Mouse (Mus musculus): ENCODE data around the gene Vmn1r107. TPM values are rescaled to one million over a fixed set of nuclear protein-coding genes. Genes with fewer than 3 reads are reported as not detected.
"Not testable (repeated sequence)": the region's sequence is repeated elsewhere in the genome, so short reads cannot be mapped to it uniquely, and the experiment has no call there.

Gene Vmn1r107
- not detected for total RNA-seq (2021)
- long read RNA-seq, experiment 1: 0 reads
- long read RNA-seq, experiment 2: 0 reads

DNA sequence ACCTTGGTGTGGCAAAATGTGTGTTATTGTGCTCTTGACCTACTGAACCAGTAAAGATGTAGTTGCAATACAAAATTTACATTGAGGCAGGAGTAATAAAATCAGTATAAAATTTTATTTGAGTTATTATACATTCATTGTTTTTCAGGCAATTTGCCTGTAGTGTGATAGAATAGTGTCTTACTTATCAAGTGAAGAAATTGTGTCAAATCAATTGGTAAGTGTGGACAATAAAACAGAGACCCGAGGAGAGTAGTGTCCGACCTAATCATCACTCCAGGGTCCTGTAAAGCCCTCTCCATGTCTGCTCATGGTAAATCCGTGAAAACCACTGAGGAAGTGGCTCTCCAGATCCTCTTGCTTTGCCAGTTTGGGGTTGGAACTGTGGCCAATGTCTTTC lies at the start of gene Vmn1r107:
Gene Vmn1r107, plus strand, starts transcription at position 301 of the 400 bp plus-strand sequence.
- intact Hi-C loops (cut with DNase I; ENCODE audit: low total_unique reads): not testable (repeated sequence)

DNA sequence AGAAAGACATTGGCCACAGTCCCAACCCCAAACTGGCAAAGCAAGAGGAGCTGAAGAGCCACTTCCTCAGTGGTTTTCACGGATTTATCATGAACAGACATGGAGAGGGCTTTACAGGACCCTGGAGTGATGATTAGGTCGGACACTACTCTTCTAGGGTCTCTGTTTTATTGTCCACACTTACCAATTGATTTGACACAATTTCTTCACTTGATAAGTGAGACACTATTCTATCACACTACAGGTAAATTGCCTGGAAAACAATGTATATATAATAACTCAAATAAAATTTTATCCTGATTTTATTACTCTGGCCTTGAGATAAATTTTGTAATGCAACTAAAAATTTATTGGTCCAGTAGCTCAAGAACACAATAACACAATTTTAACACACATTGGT lies 34.4 kb downstream of the Vmn1r107 start, which contains the start of gene Vmn1r111:
Gene Vmn1r111, minus strand, starts transcription at position 101 of the 400 bp plus-strand sequence.
- intact Hi-C loops (cut with DNase I; ENCODE audit: low total_unique reads); DNase-seq: not testable (repeated sequence)

More for the DNA sequence above, at the start of gene Vmn1r107:
- not testable (repeated sequence) for DNase-seq

Other genes starting within 250 kb of the Vmn1r107 start
- not detected for gene Vmn1r101, start 226.3 kb upstream of the Vmn1r107 start, total RNA-seq (2021)
- not detected for gene Gm10670, start 194.0 kb upstream of the Vmn1r107 start, total RNA-seq (2021)
- not detected for gene Vmn1r103, start 158.4 kb upstream of the Vmn1r107 start, total RNA-seq (2021)
- gene Vmn1r104, start 135.1 kb upstream of the Vmn1r107 start, total RNA-seq (2021): not detected
- not detected for gene Gm5726, start 123.2 kb upstream of the Vmn1r107 start, total RNA-seq (2021)
- gene Gm4141, start 92.7 kb upstream of the Vmn1r107 start, total RNA-seq (2021): not detected
- not detected for gene Gm4513, start 69.9 kb upstream of the Vmn1r107 start, total RNA-seq (2021)
- not detected for gene Vmn1r111, start 34.3 kb downstream of the Vmn1r107 start, total RNA-seq (2021)
- not detected for gene Gm10668, start 61.7 kb downstream of the Vmn1r107 start, total RNA-seq (2021)
- gene Vmn1r112, start 102.3 kb downstream of the Vmn1r107 start, total RNA-seq (2021): not detected
- not detected for gene Vmn1r113, start 118.4 kb downstream of the Vmn1r107 start, total RNA-seq (2021)
- gene Vmn1r114, start 143.3 kb downstream of the Vmn1r107 start, total RNA-seq (2021): not detected
- not detected for gene Vmn1r115, start 176.1 kb downstream of the Vmn1r107 start, total RNA-seq (2021)
- gene Vmn1r116, start 203.3 kb downstream of the Vmn1r107 start, total RNA-seq (2021): not detected
- gene Vmn1r117, start 215.2 kb downstream of the Vmn1r107 start, total RNA-seq (2021): not detected
- not detected for gene Vmn1r118, start 243.4 kb downstream of the Vmn1r107 start, total RNA-seq (2021)

All from gastrocnemius, postnatal 14 days (tissue).